Mouse (Mus musculus) kidney, adult 2 months (tissue): ENCODE measurements around the gene Tspan18.

Experiments
- CTCF ChIP-seq: fragments of 200-500 bp; conservative IDR thresholded peaks from 2 replicates; pipeline ENCODE4 v1.5.1; 2011; ENCODE audit warnings: low read depth, mild to moderate bottlenecking, control low read depth, low read length, moderate library complexity, mixed read lengths; ENCODE audit not compliant: insufficient read depth, insufficient read length
- POLR2A ChIP-seq: fragments of 200-500 bp; IDR thresholded peaks from one replicate; pipeline ENCODE4 v1.6.1; 2011; ENCODE audit warnings: low read depth, low read length, control low read depth

- TF ChIP-seq CTCF: no peak
- TF ChIP-seq POLR2A: no peak
Observed at GRCm38 (mm10) chr2:93273916-93274315, 60.4 kb downstream of the Tspan18 start.
